Mouse (Mus musculus): ENCODE data around the gene Gm9903. TPM values are rescaled to one million over a fixed set of nuclear protein-coding genes. Genes with fewer than 3 reads are reported as not detected.

Gene Gm9903
- polyA plus RNA-seq, 2 experiments, result 0.80 to 0.89 TPM

DNA sequence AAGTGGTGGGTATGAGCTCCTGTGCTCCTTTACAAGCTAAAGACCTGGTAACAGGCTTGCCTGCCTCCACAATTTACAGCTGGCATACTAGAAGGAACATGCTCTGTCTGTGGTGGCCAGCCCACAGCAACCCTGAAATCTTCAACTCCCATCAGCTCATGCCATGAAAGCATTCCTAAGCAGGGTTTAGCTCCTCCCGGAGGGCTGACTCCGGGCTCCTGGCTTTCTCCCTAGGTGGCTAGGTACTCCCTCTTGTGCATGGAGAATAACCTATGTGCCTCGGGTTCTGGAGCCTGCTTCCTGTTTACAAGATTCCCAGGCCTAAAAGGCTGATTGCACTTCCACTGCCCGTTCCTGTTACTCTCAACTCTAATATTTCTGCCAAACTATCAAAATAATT lies 9.1 kb downstream of the Gm9903 start:
- no peak overlapping the region for H3K9ac ChIP-seq (ENCODE audit: low read depth, low read length, severe bottlenecking)
- no peaks in the 10 kb centered on the region for H3K27me3 ChIP-seq (ENCODE audit: control insufficient read depth, insufficient read depth, low read length)
- WGBS, result 68% methylated on average over 4 of the region's 4 CpGs
- no peak for TF ChIP-seq POLR2A (IDR thresholded peaks at IDR 0.05; ENCODE audit: borderline replicate concordance, extremely low read depth, insufficient read depth, insufficient read length)
- no peak overlapping the region for H3K4me3 ChIP-seq (replicated peaks; ENCODE audit: low read length)
- no peak overlapping the region for H3K4me2 ChIP-seq (replicated peaks; ENCODE audit: low read depth, low read length, severe bottlenecking)
- H3K4me1 ChIP-seq (ENCODE audit: control insufficient read depth, insufficient read depth, low read length), result no peaks in the 10 kb centered on the region
- DNase-seq (ENCODE audit: low spot score) (no peak), ATAC-seq (ENCODE audit: low FRiP score, low read depth) (no peak)
- peaks cover 56% of the 10 kb centered on the region for H3K36me3 ChIP-seq (ENCODE audit: control insufficient read depth, insufficient read depth, low read length)
- H3K27ac ChIP-seq (replicated peaks; ENCODE audit: low read depth, low read length), result no peak overlapping the region
- no peaks in the 10 kb centered on the region for H3K9me3 ChIP-seq (ENCODE audit: control insufficient read depth, low read length)

GRCm38 (mm10) chr5:33640652-33641051 lies 10.9 kb downstream of the Gm9903 start:
- H3K4me1 ChIP-seq (ENCODE audit: control insufficient read depth, insufficient read depth, low read length), result no peaks in the 10 kb centered on the region
- WGBS, result 46% methylated on average over 3 of the region's 3 CpGs
- TF ChIP-seq POLR2A (IDR thresholded peaks at IDR 0.05; ENCODE audit: borderline replicate concordance, extremely low read depth, insufficient read depth, insufficient read length), result no peak
- no peak overlapping the region for H3K4me3 ChIP-seq (replicated peaks; ENCODE audit: low read length)
- H3K27me3 ChIP-seq (ENCODE audit: control insufficient read depth, insufficient read depth, low read length), result no peaks in the 10 kb centered on the region
- H3K36me3 ChIP-seq (ENCODE audit: control insufficient read depth, insufficient read depth, low read length), result peaks cover 72% of the 10 kb centered on the region
- ATAC-seq (ENCODE audit: low FRiP score, low read depth), result no peak
- H3K4me2 ChIP-seq (replicated peaks; ENCODE audit: low read depth, low read length, severe bottlenecking), result no peak overlapping the region
- H3K9ac ChIP-seq (ENCODE audit: low read depth, low read length, severe bottlenecking), result no peak overlapping the region
- H3K27ac ChIP-seq (replicated peaks; ENCODE audit: low read depth, low read length), result no peak overlapping the region
- peak; percentile 58 for DNase-seq (ENCODE audit: low spot score)
- no peaks in the 10 kb centered on the region for H3K9me3 ChIP-seq (ENCODE audit: control insufficient read depth, low read length)

DNA sequence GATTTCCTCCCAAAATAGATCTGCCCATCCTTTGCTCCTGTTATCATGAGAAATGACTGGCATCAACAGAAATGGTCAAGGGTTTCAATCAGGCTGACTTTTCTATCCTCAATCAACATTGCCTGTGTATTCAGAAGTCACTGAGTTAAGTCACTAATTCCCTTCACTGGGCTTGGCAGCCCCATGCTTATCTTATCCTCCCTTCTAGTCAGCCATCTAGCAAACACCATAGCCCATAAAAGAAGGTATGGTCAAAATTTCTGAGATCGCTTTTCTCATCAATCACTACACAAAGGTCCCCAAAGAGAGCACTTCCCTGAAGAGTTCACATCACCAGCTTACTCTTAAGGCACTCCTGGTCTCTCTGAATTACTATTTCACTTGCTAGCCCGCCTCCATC lies 21.3 kb downstream of the Gm9903 start:
- no peak for TF ChIP-seq POLR2A (IDR thresholded peaks at IDR 0.05; ENCODE audit: borderline replicate concordance, extremely low read depth, insufficient read depth, insufficient read length)
- peak overlapping the region; percentile 71 for H3K4me2 ChIP-seq (replicated peaks; ENCODE audit: low read depth, low read length, severe bottlenecking)
- peak overlapping the region; percentile 84 for H3K9ac ChIP-seq (ENCODE audit: low read depth, low read length, severe bottlenecking)
- ATAC-seq (ENCODE audit: low FRiP score, low read depth) (no peak), DNase-seq (ENCODE audit: low spot score) (no peak)
- H3K36me3 ChIP-seq (ENCODE audit: control insufficient read depth, insufficient read depth, low read length), result peaks cover 63% of the 10 kb centered on the region
- WGBS, result 16% methylated on average over 2 of the region's 2 CpGs
- H3K27ac ChIP-seq (replicated peaks; ENCODE audit: low read depth, low read length), result 0 out of 2 replicates have a peak overlapping the region, but pooled peaks have one; percentile 98
- peak overlapping the region; percentile 85 for H3K4me3 ChIP-seq (replicated peaks; ENCODE audit: low read length)
- H3K4me1 ChIP-seq (ENCODE audit: control insufficient read depth, insufficient read depth, low read length), result peaks cover 12% of the 10 kb centered on the region
- H3K9me3 ChIP-seq (ENCODE audit: control insufficient read depth, low read length), result no peaks in the 10 kb centered on the region
- no peaks in the 10 kb centered on the region for H3K27me3 ChIP-seq (ENCODE audit: control insufficient read depth, insufficient read depth, low read length)

DNA sequence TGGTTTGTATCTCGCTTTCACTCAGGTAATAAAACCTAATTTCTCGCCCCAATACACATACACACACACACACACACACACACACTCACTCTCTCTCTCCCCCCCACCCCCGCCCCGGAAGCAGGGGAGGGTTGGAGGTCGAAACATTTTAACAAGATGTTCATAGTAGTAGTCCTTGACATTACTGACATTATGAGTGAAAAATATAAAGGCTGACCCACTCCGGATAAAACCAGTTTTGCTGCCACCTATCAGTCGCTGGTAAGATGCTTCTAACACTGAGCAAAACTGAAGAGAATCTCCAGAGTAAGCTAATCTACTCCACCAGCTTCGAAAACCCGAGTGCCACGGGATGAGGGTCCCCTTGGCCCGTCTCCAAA lies 21.8 kb downstream of the Gm9903 start:
- H3K27ac ChIP-seq (replicated peaks; ENCODE audit: low read depth, low read length), result peak overlapping the region; percentile 98
- H3K4me2 ChIP-seq (replicated peaks; ENCODE audit: low read depth, low read length, severe bottlenecking), result peak overlapping the region; percentile 71
- H3K4me1 ChIP-seq (ENCODE audit: control insufficient read depth, insufficient read depth, low read length), result peaks cover 13% of the 10 kb centered on the region
- peak overlapping the region; percentile 85 for H3K4me3 ChIP-seq (replicated peaks; ENCODE audit: low read length)
- TF ChIP-seq POLR2A (IDR thresholded peaks at IDR 0.05; ENCODE audit: borderline replicate concordance, extremely low read depth, insufficient read depth, insufficient read length), result no peak
- peaks cover 58% of the 10 kb centered on the region for H3K36me3 ChIP-seq (ENCODE audit: control insufficient read depth, insufficient read depth, low read length)
- no peaks in the 10 kb centered on the region for H3K9me3 ChIP-seq (ENCODE audit: control insufficient read depth, low read length)
- ATAC-seq (ENCODE audit: low FRiP score, low read depth), result no peak
- peak overlapping the region; percentile 84 for H3K9ac ChIP-seq (ENCODE audit: low read depth, low read length, severe bottlenecking)
- under 1% methylated on average over 11 of the region's 11 CpGs for WGBS
- DNase-seq (ENCODE audit: low spot score), result no peak
- H3K27me3 ChIP-seq (ENCODE audit: control insufficient read depth, insufficient read depth, low read length), result no peaks in the 10 kb centered on the region

GRCm38 (mm10) chr5:33651921-33652782 lies 22.4 kb downstream of the Gm9903 start, which contains the start of gene Slbp:
Slbp (minus strand) TSS chr5:33652574.
- Histone ChIP-seq H3K27ac (replicated peaks; ENCODE audit: low read depth, low read length) (peak within 1 kb of the TSS; percentile 98), H3K9ac (ENCODE audit: low read depth, low read length, severe bottlenecking) (peak within 1 kb of the TSS; percentile 84), H3K4me3 (replicated peaks; ENCODE audit: low read length) (peak within 1 kb of the TSS; percentile 85), H3K27me3 (ENCODE audit: control insufficient read depth, insufficient read depth, low read length) (no peaks in the 10 kb centered on the region), H3K9me3 (ENCODE audit: control insufficient read depth, low read length) (no peaks in the 10 kb centered on the region), H3K4me2 (replicated peaks; ENCODE audit: low read depth, low read length, severe bottlenecking) (peak within 1 kb of the TSS; percentile 71), H3K4me1 (ENCODE audit: control insufficient read depth, insufficient read depth, low read length) (peaks cover 19% of the 10 kb centered on the region), H3K36me3 (ENCODE audit: control insufficient read depth, insufficient read depth, low read length) (peaks cover 51% of the 10 kb centered on the region)
- TF ChIP-seq POLR2A (IDR thresholded peaks at IDR 0.05; ENCODE audit: borderline replicate concordance, extremely low read depth, insufficient read depth, insufficient read length), result peak; percentile 98
- DNase-seq (ENCODE audit: low spot score) (peak; percentile 97), ATAC-seq (ENCODE audit: low FRiP score, low read depth) (peak; percentile 95)
- WGBS, result 3% methylated on average over 80 of the region's 82 CpGs

Measured in limb, embryonic 14.5 days (tissue).